Mouse (Mus musculus): ENCODE data around the gene Zfp874a.
"Not testable (repeated sequence)": the region's sequence is repeated elsewhere in the genome, so short reads cannot be mapped to it uniquely, and the experiment has no call there.

The Zfp874a gene

DNA sequence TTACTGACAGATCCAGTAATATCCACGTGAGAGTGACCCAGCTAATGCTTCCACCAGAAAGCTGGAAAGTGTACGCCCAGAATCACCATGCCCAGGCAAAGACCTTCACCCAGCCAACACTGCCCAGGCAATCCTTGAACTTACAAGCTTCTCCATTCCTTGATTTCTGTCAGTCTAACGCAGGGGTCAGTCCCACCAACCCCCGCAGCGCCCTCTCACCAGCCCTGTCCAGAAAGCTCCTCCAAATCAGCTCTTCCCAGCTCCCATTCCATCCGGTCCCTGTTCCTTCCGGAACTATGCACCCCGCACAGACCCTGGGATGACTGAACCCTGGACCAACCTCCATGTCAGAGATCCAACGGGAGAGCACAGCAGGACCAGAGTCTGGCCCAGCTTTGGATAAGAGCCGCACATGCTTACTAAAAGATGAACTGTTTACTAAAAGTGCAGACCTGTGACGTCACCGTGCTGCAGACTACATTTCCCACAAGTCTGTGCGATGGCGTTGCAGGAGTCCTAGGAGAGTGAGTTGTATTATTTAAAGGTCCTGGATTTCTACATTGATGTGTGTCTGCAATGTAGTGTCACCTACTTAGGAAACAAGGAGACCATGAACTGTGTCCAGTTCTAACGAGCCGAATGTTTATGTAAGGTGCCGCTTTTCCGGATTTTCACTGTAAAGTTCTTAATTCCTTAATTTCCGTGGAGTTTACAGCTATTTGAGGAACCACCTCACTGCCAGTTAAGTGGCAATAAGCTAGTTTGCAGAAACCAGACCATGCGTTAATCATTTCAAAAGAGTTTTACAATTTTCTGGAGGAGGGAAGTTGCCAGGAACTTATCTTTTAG, at the start of gene Zfp874a:
Gene Zfp874a (minus strand): TSS at position 453 of the 849 bp plus-strand sequence.
- DNase-seq (ENCODE audit: low read depth, low spot score), result peak; percentile 94

GRCm38 (mm10) chr13:67500908-67501307, 49.5 kb upstream of the Zfp874a start:
- no peak for DNase-seq (ENCODE audit: low read depth, low spot score)

GRCm38 (mm10) chr13:67500084-67500719, 48.8 kb upstream of the Zfp874a start, which contains the start of gene Zfp58:
Gene Zfp58 (minus strand): TSS chr13:67500555.
- peak; percentile 94 for DNase-seq (ENCODE audit: low read depth, low spot score)

DNA sequence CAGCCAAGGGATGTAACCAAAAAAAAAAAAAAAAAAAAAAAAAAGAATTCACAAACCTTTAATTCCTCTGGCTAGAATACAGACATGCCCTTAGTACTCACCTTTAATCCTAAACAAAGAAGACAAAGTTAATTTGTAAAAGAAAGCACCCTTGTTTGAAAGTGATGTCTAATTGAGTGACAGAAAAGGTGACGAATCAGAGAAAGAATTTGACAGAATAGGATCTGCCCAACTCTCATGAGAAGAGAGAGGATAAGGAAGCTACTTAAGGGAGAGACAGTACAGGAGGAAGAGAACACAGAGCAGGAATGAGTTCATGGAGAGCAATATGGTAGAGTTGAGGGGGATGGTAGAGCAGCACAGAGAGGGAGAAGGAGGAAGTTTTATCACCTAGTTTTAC, 44.2 kb upstream of the Zfp874a start:
- no peak for DNase-seq (ENCODE audit: low read depth, low spot score)

GRCm38 (mm10) chr13:67484424-67484811, 33.0 kb upstream of the Zfp874a start:
- no peak for DNase-seq (ENCODE audit: low read depth, low spot score)

GRCm38 (mm10) chr13:67483625-67484423, 32.4 kb upstream of the Zfp874a start, which contains the start of gene Zfp874b:
Gene Zfp874b (minus strand): TSS chr13:67484258.
- DNase-seq (ENCODE audit: low read depth, low spot score), result peak; percentile 94

- DNase-seq (ENCODE audit: low read depth, low spot score), result no peak
Observed at GRCm38 (mm10) chr13:67481528-67481927, 30.1 kb upstream of the Zfp874a start.

- no peak for DNase-seq (ENCODE audit: low read depth, low spot score)
Observed at GRCm38 (mm10) chr13:67469274-67469673, 17.9 kb upstream of the Zfp874a start.

- DNase-seq (ENCODE audit: low read depth, low spot score), result not testable (repeated sequence)
Observed at GRCm38 (mm10) chr13:67463506-67464185, 12.2 kb upstream of the Zfp874a start.

- no peak for DNase-seq (ENCODE audit: low read depth, low spot score)
Observed at GRCm38 (mm10) chr13:67452021-67452309, 541 bp upstream of the Zfp874a start.

DNA sequence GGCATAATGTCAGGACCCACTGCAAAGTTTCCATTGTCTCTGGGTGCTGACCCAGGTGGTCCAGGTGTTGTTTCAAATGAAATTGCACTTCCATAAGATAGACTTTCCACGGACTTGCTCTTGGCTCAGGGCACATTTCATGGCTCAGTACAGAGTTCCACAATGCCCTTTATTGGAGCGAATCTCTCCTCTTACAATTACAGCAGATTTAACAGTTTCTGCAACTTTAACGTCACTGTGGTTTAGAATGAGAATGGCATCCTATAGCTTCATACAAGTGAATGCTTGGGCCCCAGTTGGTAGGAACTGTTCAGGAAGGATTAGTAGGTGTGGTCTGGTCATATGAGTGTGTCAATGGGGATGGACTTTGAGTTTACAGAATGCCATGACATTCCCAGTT, 14.3 kb downstream of the Zfp874a start:
- not testable (repeated sequence) for DNase-seq (ENCODE audit: low read depth, low spot score)

GRCm38 (mm10) chr13:67428116-67428515, 23.3 kb downstream of the Zfp874a start:
- DNase-seq (ENCODE audit: low read depth, low spot score), result no peak

GRCm38 (mm10) chr13:67425699-67426098, 25.7 kb downstream of the Zfp874a start:
- DNase-seq (ENCODE audit: low read depth, low spot score), result not testable (repeated sequence)

DNA sequence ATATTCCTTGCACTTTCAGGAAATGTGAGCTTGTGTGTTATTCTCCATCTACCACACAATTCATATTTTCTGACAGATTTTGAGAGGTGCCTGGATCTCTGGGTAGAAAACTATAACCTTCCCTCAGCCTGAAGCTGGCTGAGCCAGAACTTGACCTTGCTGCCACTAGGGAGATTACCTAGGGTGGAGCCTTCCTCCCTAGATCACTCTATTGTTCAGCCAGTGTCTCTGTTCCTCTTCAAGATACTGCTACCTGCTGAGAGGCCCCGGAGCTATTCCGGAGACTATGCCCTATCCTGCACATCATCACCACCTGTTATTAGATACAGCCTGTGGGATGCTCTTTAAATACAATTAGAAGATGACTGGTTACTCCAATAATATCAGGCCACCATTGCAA, 28.9 kb downstream of the Zfp874a start:
- not testable (repeated sequence) for DNase-seq (ENCODE audit: low read depth, low spot score)

- DNase-seq (ENCODE audit: low read depth, low spot score), result peak; percentile 31
Observed at GRCm38 (mm10) chr13:67421207-67421857, 30.1 kb downstream of the Zfp874a start, which contains the start of gene Zfp459. Gene Zfp459 (minus strand): TSS chr13:67421418.

DNA sequence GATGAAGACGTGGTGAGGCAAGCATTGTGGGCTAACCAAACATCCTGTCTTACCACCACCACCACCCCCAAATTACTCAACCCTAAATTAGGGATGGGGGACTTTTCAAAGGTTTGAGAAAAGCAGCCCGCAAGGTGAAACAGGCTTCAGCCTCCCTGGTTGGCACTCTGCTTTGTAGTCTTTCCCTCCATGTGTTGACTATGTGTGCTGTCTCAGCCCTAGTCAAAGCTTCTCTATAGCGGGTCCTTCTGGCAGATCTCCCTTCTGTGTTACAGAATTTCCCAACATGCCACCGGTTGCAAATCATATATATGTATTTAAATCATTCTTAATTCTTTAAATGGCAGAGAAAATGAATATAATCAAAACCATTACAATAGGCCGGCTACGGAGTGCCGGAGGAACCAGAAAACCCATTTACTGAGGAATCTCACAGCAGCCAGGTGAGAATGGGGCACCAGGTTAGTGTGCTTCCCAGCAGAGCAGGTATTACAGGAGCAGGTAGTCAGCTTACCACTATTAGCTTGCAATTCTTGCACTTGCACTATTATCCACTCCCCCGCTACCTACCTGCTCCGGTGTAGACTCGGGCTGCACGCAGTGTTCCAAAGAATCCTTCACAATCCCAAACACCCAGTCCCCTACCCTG, 30.7 kb downstream of the Zfp874a start:
- DNase-seq (ENCODE audit: low read depth, low spot score), result no peak

GRCm38 (mm10) chr13:67416811-67417210, 34.6 kb downstream of the Zfp874a start:
- no peak for DNase-seq (ENCODE audit: low read depth, low spot score)

DNA sequence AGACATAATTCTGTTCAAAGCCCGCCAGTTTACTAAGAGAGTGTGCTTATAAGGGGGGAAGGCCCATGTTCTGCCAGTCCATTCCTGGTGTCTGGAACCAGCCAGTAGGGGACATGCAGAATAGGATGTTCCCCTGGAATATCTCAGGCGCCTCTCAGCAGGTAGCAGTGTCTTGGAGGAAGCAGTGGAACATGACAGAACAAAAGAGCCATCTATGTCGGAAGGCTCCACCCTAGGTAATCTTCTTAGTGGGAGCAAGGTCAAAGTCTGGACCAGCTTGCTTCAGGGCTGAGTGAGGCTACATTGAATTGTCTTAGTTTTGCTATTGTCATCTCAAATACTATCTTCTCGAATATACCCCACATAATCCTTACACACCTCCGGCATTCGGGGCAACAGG, 35.7 kb downstream of the Zfp874a start:
- DNase-seq (ENCODE audit: low read depth, low spot score), result no peak

DNA sequence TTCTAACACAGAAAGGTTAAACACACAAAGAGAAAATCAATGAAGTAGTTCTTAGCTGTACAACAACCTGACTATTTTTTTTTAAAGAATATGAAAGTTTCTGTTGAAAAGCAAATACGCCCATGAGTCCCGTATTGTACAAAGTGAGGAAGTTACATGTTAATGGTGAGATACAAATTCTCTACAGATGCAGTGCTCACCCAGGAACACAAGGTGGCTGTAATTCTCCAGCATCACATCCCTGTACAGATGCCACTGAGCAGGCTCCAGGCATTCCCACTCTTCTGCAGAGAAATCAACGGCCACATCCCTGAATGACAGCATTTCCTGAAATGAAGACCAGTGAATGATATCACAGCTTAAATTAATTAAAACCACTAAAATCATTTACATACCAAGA, 37.8 kb downstream of the Zfp874a start:
- DNase-seq (ENCODE audit: low read depth, low spot score), result not testable (repeated sequence)

- peak; percentile 55 for DNase-seq (ENCODE audit: low read depth, low spot score)
Observed at GRCm38 (mm10) chr13:67399183-67399903, 52.1 kb downstream of the Zfp874a start, which contains the start of gene Zfp429. Gene Zfp429 (minus strand): TSS chr13:67399819.
